Mouse (Mus musculus) right cerebral cortex, adult 2 months (tissue): ENCODE measurements around the gene Lman2.
A peak's percentile ranks its signal among the peaks of the same experiment; 100 is the strongest.

Experiments
- DNase-seq, 2 experiments: peaks; one replicate each; pipeline ENCODE4 v3.0.0; 2021 to 2022; ENCODE audit warnings: low spot score in 2 of 2

Lman2 gene

DNA sequence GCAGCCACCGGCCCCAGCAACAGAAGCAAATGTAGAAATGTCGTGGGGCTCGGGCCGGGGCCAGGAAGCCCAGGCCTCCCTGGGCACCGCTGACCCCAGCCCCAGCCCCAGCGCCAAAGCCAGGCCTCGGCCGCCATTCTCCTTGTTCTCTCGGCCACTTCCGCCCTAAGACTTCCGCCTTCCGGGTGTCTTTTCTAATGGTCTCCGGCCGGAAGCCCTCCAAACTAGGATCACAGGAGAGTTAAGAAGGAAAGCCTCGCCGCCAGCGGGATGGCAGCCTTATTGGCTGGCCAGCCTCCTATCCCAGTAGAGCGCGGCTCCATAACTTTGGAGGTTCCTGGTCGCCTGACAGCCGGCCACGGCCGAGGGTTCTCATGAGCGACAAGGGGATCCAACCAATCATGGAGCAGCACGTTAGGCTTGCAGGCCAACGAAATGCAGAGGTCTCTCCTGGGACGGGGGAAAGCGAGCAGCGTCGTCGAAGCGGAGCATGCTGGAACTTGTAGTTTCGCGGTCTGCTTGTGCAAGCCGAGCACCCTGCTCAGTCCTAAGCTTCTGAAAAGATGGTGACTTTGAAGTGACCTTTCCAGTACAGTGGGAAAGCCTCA lies at the start of gene Lman2:
Gene Lman2, minus strand, starts transcription at position 331 of the 608 bp plus-strand sequence.
- DNase-seq, result peak; percentile 97 to 98

DNA sequence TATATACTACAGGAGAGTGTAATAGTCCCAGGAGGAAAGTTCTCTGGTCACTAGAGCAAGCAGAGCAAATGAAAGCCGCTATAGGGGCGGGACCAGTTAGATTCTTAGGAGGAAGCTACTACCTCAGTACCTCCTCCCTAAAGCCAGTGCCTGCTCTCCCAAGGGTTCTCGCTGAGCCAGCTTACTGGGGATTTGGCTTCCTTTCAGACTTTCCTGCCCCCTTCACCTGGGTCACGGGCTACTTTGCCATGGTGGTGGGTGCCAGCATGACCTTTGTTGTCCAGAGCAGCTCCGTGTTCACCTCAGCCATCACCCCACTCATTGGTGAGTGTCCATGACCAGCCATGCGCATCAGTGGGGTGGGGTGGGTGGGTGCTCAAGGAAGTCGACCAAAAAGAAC lies 49.2 kb upstream of the Lman2 start:
- no peak for DNase-seq

DNA sequence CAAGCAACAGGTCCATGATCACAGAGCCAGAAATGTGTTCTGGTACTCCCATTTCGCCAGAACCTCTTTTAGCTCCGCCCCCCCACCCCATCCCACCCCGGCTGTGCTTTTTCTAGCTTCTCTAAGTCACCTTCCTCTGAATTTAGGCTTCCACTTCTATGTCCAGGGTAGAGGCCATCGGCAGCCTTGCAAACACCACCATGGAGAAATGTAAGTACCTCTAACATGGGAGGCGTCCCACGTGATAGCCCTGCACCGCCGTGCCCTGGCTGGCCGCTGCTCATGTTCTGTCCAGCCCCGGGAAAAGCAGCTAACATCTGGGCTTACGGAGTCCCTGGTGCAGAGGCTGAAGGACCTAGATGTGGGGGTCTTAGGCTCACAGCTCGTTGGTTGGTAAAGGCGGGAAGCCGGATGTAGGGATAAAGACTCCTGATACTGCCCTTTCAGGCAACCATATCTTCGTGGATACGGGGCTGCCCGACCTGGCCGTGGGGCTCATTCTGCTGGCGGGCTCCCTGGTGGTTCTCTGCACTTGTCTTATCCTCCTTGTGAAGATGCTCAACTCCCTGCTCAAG lies 46.0 kb upstream of the Lman2 start:
- no peak for DNase-seq

DNA sequence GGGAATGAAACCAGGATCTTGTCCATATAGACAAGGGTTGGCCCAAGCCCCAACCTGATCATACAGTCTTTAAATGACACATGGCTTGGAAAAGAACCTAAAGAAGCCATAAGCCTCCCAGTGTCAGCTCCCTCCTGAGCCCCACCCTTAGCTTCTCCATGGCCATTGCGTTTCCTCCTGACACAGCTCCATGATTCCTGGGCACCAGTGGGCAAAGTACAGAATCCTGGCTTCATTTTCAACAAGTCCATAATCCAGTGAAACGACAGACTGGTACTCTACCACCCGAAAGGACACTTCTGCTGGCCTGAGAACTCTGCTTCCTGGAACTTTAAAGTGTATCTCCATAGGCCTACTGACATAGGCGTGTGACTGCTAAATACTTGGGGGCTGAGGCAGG lies 44.8 kb upstream of the Lman2 start:
- no peak for DNase-seq

DNA sequence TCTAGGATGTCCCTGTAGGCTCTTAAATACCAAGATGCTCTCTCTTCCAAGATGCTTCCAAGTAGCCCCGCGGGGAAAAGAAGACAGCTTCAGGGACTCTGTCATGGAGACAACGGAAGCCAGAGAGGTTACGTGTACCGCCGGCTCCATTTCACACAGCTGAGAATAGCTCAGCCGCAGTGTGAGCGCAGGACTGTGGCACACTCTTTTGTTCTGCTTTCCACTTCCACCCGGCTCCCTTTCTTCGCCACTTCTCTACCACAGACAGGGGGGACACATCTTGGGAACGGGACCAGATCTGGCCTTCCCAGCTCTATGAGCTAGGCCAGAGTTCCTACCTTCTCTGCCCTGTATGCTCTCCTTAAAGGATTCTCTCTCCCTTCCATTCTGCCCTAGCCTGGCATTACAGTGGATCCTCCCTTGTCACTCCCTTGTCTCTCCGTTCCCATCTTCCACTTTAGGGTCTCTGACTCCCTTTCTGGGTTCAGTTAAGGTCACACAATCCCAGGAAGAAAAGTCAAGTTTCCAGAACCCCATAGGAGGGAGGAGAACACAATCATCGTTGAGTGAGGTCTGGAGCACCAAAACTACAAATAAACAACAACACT lies 43.3 kb upstream of the Lman2 start:
- peak in 1 of 2 experiments; percentile 32 for DNase-seq

DNA sequence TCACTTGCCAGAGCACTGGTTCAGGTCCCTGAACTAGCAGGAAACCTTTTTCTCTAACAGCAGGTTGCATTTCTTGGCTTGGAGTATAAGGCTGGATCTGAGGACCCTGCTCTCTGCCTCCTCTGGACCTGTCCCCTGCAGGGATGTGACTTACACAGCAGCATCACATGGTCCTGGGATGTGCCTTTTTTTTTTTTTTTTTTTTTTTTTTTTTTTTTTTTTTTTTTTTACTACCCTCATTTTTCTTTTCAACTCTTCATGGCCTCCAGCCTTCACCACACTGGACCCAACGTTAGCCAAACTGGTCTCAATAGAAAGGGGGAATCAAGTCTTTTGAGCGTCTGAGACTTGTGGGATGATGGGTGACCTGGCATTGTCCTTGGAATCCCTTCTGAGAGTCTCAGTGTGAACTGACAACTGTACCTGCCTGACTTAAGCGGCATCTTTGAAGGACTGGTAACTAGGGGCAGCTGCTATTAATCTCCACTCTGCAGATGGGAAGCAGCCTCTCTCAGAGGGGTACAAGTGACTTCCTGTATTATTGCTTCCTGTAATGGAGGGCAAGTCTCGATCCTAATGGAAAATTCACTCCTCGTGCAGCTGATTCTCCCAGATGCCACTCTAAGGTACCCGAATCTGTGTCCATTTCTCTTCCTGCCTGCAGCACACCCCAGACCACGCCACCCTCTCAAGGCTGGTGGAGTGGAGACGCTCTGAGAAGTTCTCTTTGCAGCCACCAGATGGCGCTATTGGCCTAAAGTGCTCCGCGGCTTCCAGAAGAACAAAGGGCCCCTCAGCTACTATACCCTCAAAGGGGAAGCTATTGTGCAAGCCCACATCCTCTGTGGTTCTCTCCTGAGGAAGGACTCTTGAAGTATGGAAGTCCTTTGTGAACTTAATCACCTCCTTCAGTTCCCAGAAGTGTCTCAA lies 42.5 kb upstream of the Lman2 start:
- DNase-seq, result peak; percentile 84 to 87

DNA sequence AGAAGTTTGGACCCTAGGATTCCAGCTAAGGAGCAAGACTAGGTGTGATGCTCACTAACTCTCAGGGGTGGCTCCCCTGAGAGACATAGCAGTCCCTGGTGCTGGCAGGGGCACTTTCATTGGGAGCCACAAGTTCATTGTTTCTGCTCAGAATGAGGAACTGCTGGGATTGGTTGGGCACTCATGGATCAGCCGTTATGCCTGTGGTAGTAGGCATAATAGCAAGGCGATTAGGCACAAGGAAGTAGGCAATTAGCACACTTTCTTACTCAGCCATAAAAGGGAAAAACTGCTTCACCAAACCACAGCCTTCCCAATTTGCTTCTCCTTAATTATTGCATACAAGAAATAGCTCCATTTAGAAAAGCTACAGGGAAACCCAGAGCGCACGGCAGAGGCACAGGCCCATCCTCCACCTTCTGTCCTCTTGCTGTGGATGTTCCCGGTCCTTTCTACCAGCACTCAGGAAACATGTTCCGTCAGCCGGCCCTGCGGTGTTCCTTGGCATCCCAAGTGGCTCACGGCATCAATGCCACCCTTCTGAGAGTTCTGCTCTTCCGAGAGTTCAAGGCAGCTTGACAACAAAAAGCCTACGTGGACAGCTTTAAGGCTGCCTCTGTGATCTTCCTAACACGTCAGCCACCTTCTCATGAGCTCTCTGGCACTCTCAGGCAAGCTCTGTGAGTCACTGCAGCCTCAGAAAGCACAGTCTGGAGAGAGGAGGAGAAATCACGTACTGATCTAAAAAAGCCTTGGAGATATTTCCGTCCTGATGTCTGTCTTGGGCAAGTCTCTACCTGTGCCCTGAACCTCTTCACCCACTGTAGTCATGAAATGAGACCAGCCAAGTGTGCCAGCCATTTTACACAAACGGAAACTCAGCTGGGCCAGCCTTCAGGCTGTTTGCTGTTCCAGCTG lies 41.6 kb upstream of the Lman2 start:
- peak; percentile 56 to 66 for DNase-seq

DNA sequence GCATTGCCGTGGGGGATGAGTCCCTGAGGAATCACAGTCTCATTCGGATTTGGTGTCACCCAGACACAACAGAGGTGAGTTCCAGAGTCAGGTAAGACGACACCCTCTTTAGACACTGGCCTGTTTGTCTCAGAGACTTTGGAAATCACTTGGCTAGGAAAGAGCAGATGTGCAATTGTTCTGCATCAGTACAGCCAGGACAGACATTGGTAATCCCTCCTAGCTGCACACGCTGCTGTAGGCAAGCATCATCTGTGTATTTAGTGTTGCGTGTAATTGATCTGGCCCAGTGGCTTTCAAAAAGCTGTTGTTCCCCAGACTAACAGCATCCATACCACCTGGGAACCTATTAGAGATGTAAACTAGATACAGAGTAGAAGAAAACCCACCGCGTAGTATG lies 40.7 kb upstream of the Lman2 start:
- DNase-seq, result no peak

DNA sequence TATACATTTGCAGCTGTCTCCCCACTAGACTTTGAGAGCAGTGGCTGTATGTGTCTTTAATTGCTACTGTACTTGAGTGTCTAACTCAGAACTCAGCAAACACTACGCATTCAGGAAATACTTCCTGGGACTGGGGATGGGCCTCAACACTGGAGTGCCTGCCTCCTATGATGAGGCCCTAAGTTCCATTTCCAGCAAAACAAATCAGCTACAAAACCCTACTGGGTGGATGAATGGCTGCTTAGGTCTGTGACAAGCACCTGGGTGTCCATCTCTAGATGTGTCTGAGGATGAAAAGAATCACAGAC lies 37.4 kb upstream of the Lman2 start:
- no peak for DNase-seq

DNA sequence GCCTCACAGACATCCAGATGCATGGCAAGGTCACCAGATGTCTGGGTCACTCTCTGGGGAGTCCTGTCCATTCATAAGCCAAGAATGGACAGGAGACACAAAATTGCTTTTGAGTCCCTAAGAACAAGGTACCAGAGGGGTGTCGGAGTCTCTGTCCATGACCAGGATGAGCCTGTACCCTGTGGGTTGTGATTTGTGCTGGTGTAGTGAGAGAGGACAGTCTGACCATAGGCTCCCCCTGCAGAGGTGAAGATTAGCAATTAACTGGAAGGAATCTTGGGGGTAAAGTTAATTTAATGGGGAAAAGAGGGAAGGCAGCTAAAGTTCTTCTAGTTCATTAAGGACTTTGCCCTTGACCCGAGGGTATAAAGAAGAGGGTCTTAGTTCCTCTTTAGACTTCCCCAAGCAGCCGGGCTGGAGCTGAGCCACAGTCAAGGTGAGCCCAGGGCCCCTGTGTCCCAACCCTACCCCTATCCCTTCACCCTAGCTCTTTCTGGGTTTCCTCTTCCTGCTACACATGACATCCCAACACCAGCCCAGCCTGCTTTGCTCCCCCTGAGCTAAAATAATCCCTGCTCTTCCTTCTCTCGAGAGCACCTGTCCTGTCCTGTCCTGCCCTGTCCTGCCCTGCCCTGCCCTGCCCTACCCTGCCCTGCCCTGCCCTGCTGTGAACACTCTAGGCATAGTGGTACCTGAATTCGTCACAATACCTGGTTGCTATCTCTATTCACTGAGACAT lies 36.9 kb upstream of the Lman2 start:
- DNase-seq, result no peak

DNA sequence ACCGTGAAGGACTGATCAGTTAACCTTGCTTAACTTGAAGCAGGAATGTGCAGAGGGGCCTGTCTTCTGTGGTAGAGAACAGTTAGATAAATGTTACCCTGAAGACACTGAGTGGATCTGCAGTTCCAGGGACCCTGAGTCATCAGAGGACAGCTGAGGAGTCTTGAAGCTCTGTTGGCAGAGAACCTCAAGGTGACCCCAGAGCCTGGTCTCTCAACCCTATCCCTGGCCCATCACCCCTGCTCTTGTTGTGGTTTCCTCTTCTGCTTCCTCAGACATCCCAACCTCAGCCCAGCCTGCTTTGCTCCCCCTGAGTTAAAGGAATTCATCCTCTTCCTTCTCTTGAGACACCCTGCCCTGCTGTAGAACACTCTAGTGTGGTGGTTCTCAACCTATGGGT lies 35.5 kb upstream of the Lman2 start, which contains the start of gene Slc34a1:
Gene Slc34a1, plus strand, starts transcription at position 100 of the 400 bp plus-strand sequence.
- no peak for DNase-seq

DNA sequence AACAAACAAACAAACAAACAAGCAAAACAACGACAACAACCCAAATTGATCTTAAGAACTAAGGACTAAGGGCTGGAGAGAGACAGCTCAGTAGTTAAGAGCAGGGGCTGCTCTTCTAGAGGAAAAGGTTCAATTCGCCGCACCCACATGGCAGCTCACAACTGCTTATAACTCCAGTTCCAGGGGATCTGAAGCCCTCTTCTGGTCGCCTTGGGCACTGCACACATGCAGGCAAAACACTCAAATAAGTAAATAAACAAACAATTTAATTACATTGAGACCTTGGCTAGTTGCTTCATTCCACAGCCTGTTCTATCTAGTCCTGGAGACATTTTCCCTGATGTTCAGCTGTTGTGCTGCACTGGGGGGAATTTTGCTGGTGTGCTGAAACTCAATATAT lies 30.4 kb upstream of the Lman2 start:
- DNase-seq, result no peak

DNA sequence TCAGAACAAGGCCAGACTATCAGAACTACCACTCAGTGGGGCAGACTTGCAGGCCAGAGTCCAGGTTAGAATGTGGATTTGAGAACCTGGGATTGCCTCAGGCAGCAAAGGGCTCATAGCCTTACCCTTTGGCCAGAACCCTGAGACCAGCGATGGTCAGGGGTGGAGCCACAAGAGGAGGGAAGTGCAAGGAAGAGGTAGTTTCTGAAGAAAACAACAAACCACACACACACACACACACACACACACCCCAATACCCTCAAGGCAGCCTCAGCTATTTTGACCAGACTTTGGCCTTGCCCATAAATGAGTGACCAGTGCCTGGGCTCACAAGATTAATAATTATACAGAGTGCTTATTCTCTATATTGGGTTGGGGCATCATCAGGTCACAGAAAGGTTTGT lies 29.0 kb upstream of the Lman2 start:
- no peak for DNase-seq

DNA sequence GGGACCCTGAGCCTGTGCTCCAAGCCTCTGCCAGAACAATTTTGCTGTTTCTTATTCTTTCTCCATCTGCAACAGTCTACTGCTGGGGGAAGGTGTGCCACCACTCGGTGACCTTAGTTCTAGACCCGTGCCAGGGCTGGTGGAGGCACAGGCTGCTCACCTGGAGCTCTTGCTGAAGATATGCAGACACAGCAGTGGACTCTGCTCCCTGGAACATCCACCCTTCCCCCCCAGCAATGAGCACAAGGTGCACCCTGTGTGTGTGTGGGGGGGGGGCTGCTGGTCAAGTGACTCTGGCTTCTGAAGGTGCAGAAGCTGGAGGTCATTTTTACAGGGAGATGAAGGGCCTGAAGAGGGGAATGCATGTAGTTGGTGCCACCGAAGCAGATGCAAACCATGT lies 28.1 kb upstream of the Lman2 start:
- no peak for DNase-seq

DNA sequence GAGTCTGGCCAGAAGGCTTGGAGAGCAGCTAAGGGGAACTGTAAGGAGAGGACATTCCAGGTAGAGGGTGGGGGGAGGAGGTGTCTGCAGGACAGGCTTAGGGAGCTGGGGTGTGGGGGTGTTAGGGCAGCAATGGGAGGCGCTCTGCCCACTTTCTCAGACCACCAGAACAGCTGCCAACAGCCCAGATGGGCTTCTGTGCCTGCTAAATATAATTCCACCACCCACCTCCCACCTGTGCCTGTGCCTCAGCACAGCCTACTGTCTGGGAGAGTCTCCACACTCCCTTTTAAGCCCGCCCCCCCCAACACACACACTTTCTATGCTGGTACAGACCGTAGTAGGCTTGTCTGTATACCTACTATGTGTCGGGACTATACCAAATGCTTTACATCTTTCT lies 19.2 kb upstream of the Lman2 start:
- peak; percentile 88 to 90 for DNase-seq

DNA sequence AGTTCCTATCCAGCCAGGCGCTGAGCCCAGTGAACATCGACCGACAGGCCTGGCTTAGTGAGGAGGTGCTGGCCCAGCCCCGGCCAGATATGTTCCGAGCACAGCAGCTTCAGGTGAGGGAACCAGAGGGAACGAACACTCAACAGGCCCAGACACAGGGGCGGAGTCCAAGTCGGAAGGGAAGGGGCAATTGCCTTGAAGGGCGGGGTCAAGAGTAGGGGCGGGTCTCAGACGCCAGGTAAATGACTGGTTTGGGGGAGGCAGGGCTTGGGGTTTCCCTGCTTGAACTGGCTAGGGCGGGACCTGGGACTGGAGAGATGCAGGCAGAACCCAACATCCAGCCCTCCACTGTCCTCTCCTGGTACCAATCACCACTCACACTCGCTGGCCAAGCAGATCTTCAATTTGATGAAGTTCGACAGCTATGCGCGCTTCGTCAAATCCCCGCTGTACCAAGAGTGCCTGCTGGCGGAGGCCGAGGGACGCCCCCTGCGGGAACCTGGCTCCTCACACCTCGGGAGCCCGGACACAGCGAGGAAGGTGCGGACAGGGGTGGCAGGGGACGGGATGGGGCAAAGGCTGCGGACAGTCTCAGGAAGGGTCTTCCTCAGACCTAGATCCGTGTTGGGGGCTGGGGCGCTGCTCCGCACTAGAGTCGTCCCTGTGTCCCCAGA lies 16.5 kb upstream of the Lman2 start:
- DNase-seq, result no peak

DNA sequence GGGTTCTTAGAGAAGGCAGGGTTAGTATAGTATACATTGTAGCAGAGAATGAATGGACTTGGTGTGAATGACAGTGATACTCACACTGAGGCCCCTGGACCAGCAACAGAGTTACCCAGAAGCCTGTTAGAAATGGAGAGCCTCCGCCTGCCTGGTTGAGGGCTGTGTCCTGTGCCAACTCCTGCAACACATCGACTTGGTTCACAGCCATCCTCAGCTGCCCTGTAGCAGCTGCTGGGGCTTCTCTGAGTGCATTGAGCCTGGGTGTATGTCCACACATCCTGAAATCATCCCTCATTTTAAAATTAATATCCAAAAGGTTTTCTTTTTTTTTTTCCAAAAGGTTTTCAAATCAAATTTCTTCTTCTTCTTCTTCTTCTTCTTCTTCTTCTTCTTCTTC lies 13.3 kb upstream of the Lman2 start:
- DNase-seq, result no peak

DNA sequence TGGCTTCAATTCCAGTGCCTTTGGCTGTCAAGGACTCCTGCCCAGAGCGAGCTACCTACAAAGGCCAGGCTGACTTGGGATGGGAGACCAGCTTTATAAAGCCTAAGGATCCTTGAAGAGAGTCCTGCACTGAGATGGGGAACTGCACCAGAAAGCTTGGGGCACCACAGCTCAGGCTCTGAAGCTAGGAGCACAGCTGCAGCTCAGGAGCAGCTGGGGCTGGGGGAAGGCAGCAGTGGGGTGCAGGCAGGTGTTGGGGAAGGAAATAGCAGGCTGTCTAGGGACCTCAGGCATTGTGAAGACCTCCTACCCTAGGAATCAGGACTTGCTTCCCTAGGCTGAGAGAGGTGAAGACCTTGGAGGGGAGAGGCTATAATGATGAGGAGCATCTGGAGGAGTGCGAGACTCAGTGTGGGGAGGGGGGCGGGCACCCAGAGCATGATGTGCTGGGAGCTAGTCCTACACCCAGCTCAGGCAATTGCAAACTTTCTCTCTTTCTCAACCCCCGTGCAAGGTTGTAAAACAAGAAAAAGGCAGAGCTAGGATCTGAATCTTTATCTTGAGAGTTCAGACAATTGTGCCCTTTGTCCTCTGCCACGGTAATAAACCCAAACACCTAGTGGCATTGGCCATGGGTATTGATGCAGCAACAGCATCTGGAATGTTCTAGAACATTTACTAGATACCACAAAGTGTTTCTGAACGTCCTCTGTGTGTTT lies 11.8 kb upstream of the Lman2 start:
- DNase-seq, result no peak

DNA sequence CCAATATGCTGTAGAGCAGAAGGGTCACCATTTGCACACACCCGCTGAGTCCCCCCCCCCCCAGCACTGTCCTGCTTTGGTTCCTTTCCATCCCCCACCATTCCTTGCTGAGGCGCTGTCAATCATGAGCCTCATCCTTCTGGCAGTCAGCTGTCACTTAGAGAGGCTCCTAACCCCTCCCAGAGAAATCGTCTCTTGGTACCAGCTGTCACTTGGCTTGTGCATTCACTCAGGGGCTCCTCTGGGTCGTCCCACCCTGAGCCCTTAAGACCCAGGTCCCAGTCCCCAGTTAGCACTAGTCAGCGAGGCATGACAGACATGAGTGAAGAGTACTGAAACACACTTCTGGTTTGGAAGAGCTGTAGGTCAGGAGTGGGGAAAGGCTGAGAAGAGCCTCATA lies 9.2 kb upstream of the Lman2 start:
- DNase-seq, result no peak
